Mouse (Mus musculus): ENCODE data around the gene Sh3glb1.

Gene Sh3glb1

GRCm38 (mm10) chr3:144714606-144715005 is 5.5 kb downstream of the Sh3glb1 start:
- no peak for DNase-seq

GRCm38 (mm10) chr3:144714126-144714525 is 6.0 kb downstream of the Sh3glb1 start:
- DNase-seq: peak; percentile 64 to 76

- DNase-seq: no peak
Measured at GRCm38 (mm10) chr3:144711607-144712206, 8.4 kb downstream of the Sh3glb1 start.

- no peak for DNase-seq
Measured at GRCm38 (mm10) chr3:144708612-144709011, 11.5 kb downstream of the Sh3glb1 start.

- DNase-seq: no peak
Measured at GRCm38 (mm10) chr3:144703959-144704358, 16.2 kb downstream of the Sh3glb1 start.

- no peak for DNase-seq
Measured at GRCm38 (mm10) chr3:144698790-144699433, 21.2 kb downstream of the Sh3glb1 start.

- DNase-seq: no peak
Measured at GRCm38 (mm10) chr3:144697942-144698341, 22.2 kb downstream of the Sh3glb1 start.

- no peak for DNase-seq
Measured at GRCm38 (mm10) chr3:144697154-144697553, 23.0 kb downstream of the Sh3glb1 start.

- DNase-seq: no peak
Measured at GRCm38 (mm10) chr3:144694941-144695340, 25.2 kb downstream of the Sh3glb1 start.

- no peak for DNase-seq
Measured at GRCm38 (mm10) chr3:144694040-144694439, 26.1 kb downstream of the Sh3glb1 start.

GRCm38 (mm10) chr3:144692052-144692451 is 28.1 kb downstream of the Sh3glb1 start:
- DNase-seq: no peak

GRCm38 (mm10) chr3:144689236-144689635 is 30.9 kb downstream of the Sh3glb1 start:
- no peak for DNase-seq

GRCm38 (mm10) chr3:144688284-144688683 is 31.9 kb downstream of the Sh3glb1 start:
- no peak for DNase-seq

- DNase-seq: no peak
Measured at GRCm38 (mm10) chr3:144687618-144688017, 32.5 kb downstream of the Sh3glb1 start.

GRCm38 (mm10) chr3:144686146-144686545 is 34.0 kb downstream of the Sh3glb1 start:
- DNase-seq: no peak

GRCm38 (mm10) chr3:144683136-144683814 is 36.9 kb downstream of the Sh3glb1 start:
- DNase-seq: no peak

- no peak for DNase-seq
Measured at GRCm38 (mm10) chr3:144681542-144681941, 38.6 kb downstream of the Sh3glb1 start.

- DNase-seq: no peak
Measured at GRCm38 (mm10) chr3:144679701-144680159, 40.4 kb downstream of the Sh3glb1 start.

- DNase-seq: no peak
Measured at GRCm38 (mm10) chr3:144679137-144679536, 41.0 kb downstream of the Sh3glb1 start.

GRCm38 (mm10) chr3:144677751-144678150 is 42.4 kb downstream of the Sh3glb1 start:
- DNase-seq: no peak

- no peak for DNase-seq
Measured at GRCm38 (mm10) chr3:144676249-144676648, 43.9 kb downstream of the Sh3glb1 start.

GRCm38 (mm10) chr3:144672016-144672415 is 48.1 kb downstream of the Sh3glb1 start:
- no peak for DNase-seq

- DNase-seq: no peak
Measured at GRCm38 (mm10) chr3:144669944-144670874, 49.9 kb downstream of the Sh3glb1 start.
